Mouse (Mus musculus): ENCODE data around the gene Diexf.
A peak's percentile ranks its signal among the peaks of the same experiment; 100 is the strongest.

The Diexf gene

DNA sequence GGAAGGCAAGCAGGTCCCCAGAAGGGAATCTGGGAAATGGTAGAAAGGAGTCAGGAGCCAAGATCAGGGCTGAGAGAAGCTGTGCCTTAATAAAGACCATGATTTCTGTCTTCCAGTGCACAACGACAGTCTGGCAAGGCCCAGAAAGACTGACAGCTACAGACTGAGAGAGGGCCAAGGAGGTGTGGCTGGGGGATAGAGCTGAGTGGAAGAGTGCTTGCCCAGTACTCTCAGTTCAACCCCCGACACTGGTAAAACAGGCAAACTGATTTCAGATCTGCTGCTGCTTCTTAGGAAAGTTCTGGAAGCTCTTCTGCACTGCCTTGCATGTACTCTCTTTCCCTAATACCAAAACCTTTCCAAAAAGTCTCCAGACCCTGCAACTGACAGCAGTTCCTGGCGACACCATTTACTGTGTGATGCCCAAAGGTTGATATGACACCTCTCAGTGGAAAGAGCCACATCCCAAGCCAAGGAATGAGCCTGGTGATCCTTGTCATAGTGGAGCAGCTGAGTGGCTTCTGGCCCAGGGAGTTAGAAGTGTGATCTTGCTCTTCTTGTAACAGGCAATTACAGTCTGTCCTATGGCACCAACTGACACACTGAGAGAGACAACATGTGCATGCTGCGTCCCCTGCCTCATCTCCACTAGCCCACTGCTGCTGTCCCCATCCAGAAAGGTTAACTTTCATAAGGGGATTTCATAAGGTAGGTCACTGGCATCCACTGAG lies 43.8 kb downstream of the Diexf start:
- DNase-seq (ENCODE audit: low read depth) = no peak

DNA sequence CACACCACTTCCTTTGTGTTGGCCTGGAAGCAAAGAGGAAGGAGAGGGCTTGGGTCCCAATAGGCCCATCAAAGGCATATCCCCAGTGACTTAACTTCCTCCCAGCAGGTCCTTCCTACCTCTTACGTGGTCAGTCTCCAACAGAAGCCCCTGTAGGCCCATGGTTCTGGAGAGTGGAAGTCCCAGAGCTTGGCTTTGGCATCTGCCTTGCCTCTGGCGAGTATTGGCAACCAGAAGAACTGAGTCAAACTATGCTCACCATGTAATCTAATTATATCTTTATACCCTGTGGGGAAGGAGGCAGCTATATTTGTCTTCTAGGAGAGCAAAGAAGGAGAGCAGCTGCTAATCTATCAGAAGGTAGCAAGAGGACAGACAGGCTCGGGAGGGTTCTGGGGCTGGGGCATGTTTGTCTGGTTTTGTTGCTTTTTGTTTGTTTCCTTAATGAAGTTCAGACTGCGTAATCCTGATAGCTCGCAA lies 44.5 kb downstream of the Diexf start:
- DNase-seq (ENCODE audit: low read depth) = no peak

DNA sequence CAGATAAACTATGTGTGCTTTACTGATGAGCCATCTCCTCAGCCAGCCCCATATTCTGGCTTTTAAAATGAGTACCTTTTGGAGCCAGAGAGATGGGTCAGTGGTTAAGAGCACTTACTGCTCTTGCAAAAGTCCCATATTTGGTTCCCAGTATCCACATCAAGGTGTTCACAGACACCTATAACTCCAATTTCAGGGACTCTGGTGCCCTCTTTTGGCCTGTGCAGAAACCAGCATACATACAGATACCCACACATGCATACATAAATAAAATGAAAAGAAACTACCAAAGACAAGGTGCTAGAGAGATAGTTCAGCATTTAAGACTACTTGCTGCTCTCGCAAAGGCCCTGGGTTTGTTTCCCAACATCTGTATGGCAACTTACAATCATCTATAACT lies 46.1 kb downstream of the Diexf start:
- no peak for DNase-seq (ENCODE audit: low read depth)

DNA sequence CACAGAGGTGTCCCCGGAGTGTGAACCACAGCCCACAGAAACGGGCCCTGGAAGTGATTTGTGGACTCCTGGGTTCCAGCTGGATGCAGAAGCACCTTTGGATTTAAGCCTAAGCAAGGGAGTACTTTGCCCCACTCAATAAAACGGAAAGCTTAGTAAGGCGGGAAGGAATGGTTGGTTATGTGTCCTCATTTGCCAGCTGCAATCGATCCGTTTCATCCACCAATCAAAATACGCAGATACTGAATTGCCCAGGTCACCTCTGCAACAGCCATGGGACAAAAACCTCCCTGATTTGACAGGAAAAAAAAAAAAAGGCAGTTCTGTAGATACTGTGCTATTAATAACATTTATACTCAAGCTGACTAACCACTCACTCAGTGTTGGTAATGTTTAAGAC lies 47.0 kb downstream of the Diexf start:
- DNase-seq (ENCODE audit: low read depth) = no peak

DNA sequence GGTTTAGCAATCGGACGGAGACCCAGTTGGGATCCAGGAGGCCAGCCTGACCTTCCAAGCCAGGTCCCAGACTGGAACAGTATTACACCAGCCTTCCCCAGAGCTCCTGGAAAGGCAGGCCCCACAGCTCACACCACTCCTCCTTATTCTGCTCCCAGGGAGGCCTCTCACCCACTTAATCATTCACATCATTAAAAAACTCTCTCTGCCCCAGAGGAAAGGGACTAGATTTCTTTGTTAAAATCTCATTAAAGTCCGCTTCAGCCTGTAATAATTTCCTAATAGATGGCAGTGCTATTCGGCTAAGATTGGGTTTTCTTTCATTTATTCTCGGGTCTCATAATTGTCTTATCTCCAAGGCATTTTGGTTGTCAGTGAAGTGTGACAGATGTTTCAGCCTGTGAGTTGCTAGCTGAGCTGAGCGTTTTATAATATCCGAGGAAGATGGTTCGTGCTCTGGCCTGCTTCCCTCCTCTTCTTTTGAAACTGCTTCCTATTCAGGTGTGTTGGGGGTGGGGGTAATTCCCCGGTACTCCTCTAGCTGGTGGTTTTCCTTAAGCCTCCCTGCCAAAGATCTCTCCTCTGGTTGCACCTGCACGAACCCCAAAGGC lies 47.7 kb downstream of the Diexf start:
- no peak for DNase-seq (ENCODE audit: low read depth)

DNA sequence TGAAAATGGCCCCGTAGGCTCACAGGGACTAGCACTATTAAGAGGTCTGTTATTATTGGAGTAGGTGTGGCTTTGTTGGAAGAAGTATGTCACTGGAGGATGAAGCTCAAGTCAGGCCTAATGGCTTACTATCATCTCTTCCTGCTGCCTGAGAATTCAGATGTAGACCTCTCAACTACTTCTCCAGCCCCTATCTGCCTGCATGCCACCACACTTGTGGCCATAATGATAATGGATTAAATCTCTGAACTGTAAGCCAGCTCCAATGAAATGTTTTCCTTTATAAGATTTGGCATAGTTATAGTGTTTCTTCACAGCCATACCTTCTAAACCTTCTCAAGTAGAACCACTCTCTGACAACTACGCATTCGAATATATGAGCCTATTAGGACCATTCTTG lies 67.5 kb downstream of the Diexf start:
- DNase-seq (ENCODE audit: low read depth) = no peak

DNA sequence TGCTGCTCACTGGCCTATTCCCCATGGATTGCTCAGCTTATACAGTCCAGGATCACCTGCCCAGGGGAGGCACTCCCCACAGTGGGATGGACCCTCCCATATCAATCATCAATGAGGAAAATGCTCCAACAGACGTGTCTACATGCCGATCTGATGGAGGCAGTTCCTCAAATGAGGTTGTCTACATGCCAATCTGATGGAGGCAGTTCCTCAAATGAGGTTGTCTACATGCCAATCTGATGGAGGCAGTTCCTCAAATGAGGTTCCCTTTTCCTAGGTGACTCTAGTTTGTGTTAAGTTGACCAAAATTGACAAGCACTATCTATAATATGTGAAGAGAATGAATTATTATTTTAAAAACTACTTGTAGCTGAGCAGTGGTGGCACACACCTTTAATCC lies 69.9 kb downstream of the Diexf start:
- DNase-seq (ENCODE audit: low read depth) = no peak

DNA sequence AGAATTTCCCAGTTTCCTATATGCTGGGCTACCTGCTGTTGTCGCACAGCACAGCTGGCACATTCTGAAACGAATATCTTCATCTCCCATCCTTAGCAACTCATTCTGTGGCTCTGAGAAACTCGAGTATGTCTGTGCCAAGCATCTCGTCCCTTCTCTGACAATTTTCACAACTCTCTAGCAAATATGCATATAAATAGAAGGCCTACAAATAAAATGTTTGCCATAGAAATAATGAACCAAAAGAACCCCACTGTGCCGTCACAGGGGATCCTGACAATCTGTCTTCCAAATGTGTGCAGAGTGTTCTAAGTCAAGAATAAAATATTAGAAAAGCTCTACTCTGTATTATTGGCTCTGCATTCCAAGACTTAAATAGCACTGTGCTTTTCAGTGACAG lies 70.5 kb downstream of the Diexf start:
- DNase-seq (ENCODE audit: low read depth) = no peak

DNA sequence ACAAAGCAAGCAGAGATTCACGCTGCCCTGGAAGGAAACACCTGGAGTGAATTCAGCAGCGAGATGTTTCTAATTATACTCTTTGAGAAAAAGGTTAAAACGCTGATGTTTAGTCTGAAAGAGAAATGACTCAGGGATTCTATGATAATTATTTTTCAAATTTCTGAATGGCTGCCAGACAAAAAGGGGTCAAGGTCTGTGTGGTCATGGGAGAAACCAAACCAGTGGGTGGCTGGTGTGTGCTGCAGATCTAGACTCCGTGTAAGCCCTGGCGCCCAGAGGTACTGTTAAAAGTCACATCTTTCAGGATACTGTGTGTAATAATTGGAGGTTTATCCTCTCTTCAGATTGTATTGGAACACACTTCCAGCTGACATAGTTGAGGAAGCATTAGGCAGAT lies 75.7 kb downstream of the Diexf start:
- peak; percentile 10 for DNase-seq (ENCODE audit: low read depth)

DNA sequence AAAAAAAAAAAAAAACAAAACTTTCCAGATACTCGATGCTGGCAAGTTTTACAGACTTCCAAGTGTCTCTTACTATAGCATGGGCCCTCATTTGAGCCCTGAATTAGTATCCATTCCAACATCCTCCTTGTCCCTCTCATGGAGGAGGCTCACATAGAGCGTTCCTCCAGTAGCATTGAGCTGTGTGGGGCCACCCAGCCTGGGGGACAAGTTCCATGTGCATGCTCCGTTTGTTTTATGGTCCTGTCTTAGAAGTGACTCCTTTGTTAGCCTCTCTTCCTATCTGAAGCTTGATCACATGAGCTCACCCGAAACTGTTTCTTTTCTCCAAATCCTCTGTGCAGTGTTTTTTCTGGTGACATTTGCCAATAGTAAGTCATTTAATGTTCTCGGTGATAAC lies 77.0 kb downstream of the Diexf start:
- no peak for DNase-seq (ENCODE audit: low read depth)

DNA sequence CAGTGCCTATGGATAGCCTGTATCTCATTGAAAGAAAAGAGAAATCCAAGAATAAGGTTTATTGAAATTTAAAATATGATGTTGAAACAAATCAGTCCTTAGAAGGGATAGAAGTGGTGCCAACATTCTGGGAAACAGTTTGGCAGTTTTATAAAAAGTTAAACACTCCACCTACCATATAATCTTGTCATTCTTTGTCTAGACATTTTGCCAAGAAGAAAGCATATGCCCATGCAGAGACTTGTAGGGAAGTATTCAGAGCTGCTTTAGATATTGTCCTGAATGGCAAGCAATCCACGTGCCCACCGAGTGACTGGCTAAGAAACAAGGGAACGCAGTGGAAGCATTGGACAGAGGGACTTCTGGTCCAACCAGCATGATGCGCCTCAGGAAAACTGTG lies 82.5 kb downstream of the Diexf start:
- no peak for DNase-seq (ENCODE audit: low read depth)

DNA sequence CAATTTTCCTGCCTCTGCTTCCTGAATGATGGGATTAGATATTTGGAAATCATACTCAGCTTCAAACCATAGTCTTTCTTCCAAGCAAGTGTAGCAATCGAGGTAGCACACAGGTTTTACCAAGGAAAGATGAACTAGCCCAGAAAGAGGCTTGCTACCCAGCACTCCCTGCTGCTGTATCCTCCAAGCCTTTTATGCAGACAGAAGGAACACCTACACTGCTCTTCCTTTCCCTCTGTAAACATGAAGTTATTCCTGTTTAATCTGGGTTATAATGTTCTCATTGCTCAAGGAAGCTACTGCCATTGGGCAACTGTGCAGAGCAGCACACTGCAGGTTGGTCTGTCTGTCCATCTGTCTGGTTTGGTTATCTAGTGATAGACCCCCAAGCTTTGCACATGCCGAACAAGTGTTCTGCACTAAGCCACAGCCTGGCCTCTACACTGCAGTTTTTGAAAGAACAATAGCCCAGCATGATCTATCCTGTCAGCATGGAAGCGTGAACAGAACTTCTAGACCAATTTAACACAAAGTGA lies 87.2 kb downstream of the Diexf start:
- no peak for DNase-seq (ENCODE audit: low read depth)

Measured in NIH3T3 (cell line).